Mouse (Mus musculus) lung, adult 2 months (tissue): Measurements from ENCODE around the gene Clstn2.

ENCODE experiments used
- CTCF ChIP-seq: fragments of 200-500 bp; IDR thresholded peaks from 2 replicates; pipeline ENCODE4 v1.5.1; 2011; ENCODE audit warnings: mild to moderate bottlenecking, low read length, control low read depth; ENCODE audit not compliant: insufficient read depth
- POLR2A ChIP-seq: fragments of 200-500 bp; IDR thresholded peaks from 2 replicates; pipeline ENCODE4 v1.6.1; 2011; ENCODE audit warnings: low read depth, mild to moderate bottlenecking, control low read depth, low read length, borderline replicate concordance; ENCODE audit errors: extremely low read depth

DNA sequence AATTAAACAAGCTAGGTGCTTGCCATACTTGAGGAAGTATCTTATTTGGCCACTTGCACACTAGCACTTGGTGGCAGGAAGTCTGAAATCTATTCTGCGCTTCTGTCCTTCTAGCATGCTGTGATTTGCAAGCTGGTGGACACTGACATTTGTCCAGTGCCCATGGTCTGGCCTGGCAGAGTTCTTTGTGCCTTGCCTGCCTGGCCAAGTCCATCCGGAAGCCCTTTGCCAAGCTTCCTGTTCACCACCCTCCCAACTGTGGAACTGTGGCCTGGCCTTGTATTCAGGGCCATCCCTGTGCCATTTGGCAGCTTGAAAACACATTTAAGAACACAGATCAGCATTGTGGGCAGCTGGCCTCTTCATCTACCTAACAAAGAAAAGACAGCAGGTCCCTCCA lies 24.3 kb upstream of the Clstn2 start:
- no peak for TF ChIP-seq CTCF
- no peak for TF ChIP-seq POLR2A
